Mouse (Mus musculus) hematopoietic stem cell, adult 5-6 weeks (primary cell): ENCODE measurements around the gene Sde2. TPM values are rescaled to one million over a fixed set of nuclear protein-coding genes. Genes with fewer than 3 reads are reported as not detected.
"Not testable (repeated sequence)": the region's sequence is repeated elsewhere in the genome, so short reads cannot be mapped to it uniquely, and the experiment has no call there.

Experiments
- ATAC-seq, 2 experiments: fragments of 125-278 bp in 1 of 2; replicated peaks in 1 of 2; 2 replicates each; pipeline ENCODE4 v1.8.0; 2016 to 2017; ENCODE audit warnings: inconsistent platforms in 2 of 2, mild to moderate bottlenecking in 2 of 2, moderate number of reproducible peaks in 2 of 2, low read depth in 1 of 2, moderate TSS enrichment in 1 of 2; ENCODE audit not compliant: low FRiP score in 2 of 2, poor library complexity in 2 of 2, severe bottlenecking in 2 of 2, insufficient read depth in 1 of 2, low TSS enrichment in 1 of 2
- total RNA-seq: library from RNA; stranded (forward); fragments of 172-1452, 232-1000 nt; gene quantifications from 2 replicates; pipeline ENCODE4 v1.2.3, GENCODE M21; 2017

Sde2 gene
- total RNA-seq, 1 experiment from 2014 or later = 68.7 TPM

- no peak for ATAC-seq
These were observed 19.3 kb downstream of the Sde2 start for GRCm38 (mm10) chr1:180870122-180870650.

- peak; percentile 82 to 96 for ATAC-seq
These were observed 23.0 kb downstream of the Sde2 start for GRCm38 (mm10) chr1:180873861-180874484.

DNA sequence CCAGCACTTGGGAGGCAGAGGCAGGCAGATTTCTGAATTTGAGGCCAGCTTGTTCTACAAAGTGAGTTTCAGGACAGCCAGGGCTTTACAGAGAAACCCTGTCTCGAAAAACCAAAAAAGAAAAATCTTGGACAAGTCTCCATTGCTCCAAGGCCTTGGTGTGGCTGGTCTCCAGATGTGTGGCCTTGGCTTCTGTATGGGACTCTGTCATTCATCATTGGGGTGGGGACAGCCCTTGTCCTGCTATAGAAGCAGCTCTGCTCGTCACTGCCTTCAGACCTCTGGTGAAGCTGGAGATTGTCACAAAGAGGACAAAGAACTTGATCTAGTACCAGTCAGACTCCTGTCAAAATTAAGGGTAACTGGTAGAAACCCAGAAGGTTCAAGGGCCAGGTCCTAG is 23.7 kb downstream of the Sde2 start:
- ATAC-seq = no peak

DNA sequence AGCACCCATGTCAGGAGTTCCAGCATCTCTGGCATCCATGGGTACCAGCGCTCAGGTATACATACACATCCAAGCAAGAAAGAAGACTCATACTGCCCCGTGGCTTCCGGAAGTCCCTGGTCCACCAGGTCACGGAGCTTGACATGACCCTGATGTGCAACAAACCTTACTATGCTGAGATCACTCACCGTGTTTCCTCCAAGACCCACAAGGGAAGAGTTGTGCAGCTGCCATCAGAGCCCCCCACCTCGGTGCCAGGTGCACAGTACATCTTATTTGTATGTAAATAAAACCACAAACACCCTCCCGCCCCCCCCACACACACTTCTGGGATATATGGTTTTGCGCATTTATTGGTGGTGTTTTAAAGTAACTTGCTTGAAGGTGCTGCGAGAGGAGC is 24.2 kb downstream of the Sde2 start:
- ATAC-seq = no peak

GRCm38 (mm10) chr1:180877466-180877865 is 26.5 kb downstream of the Sde2 start:
- ATAC-seq = no peak

DNA sequence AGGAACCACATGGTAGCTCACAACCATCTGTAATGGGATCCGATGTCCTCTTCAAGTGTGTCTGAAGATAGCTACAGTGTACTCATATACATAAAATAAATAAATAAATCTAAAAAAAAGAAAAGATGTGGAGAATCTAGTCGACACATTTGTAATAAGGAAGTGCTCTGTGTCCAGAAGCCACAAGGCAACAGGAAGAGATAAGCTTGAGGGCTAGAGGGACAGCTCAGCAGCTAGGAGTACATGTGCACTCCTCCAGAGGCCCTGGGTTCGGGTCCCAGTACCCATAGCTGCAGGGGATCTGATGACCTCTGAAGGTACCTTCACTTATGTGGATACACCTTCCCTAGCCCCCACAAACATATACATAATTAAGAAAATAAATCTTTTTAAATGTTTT is 30.8 kb downstream of the Sde2 start:
- ATAC-seq = no peak

- no peak for ATAC-seq
These were observed 32.8 kb downstream of the Sde2 start for GRCm38 (mm10) chr1:180883731-180884130.

GRCm38 (mm10) chr1:180884484-180884883 is 33.6 kb downstream of the Sde2 start:
- ATAC-seq = peak; percentile 47 to 54; a peak in 3 of 4 replicates

GRCm38 (mm10) chr1:180888556-180889042 is 37.7 kb downstream of the Sde2 start:
- peak; percentile 60 to 66 for ATAC-seq

- ATAC-seq = 0 out of 4 replicates have a peak, but pooled peaks of 1 of the 2 experiments have one; percentile 0
These were observed 38.2 kb downstream of the Sde2 start for GRCm38 (mm10) chr1:180889172-180889571.

GRCm38 (mm10) chr1:180889841-180890240 is 38.9 kb downstream of the Sde2 start:
- peak; percentile 56 for ATAC-seq

DNA sequence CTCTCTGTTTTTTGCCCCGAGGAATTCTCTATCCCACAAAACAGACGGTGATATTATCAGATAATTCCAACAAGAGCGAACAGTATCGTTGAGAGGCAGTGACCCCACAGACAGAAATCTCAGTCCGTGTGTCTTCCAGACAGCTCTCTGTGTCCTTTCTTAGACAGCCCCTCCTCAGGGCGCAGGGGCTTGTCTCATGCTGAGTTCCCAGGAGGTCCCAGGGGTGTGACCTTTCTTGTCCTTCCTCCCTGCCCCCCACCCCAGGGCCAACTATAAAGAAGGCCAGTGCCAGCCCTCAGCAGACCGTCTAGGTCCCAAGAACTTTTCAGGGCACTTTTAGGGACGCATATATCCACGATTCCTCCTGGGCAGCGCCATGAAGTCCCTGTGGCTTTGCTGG is 41.9 kb downstream of the Sde2 start, which contains the start of gene Lefty2:
Lefty2 (plus strand) TSS at position 301 of the 400 bp plus-strand sequence.
- ATAC-seq = no peak

DNA sequence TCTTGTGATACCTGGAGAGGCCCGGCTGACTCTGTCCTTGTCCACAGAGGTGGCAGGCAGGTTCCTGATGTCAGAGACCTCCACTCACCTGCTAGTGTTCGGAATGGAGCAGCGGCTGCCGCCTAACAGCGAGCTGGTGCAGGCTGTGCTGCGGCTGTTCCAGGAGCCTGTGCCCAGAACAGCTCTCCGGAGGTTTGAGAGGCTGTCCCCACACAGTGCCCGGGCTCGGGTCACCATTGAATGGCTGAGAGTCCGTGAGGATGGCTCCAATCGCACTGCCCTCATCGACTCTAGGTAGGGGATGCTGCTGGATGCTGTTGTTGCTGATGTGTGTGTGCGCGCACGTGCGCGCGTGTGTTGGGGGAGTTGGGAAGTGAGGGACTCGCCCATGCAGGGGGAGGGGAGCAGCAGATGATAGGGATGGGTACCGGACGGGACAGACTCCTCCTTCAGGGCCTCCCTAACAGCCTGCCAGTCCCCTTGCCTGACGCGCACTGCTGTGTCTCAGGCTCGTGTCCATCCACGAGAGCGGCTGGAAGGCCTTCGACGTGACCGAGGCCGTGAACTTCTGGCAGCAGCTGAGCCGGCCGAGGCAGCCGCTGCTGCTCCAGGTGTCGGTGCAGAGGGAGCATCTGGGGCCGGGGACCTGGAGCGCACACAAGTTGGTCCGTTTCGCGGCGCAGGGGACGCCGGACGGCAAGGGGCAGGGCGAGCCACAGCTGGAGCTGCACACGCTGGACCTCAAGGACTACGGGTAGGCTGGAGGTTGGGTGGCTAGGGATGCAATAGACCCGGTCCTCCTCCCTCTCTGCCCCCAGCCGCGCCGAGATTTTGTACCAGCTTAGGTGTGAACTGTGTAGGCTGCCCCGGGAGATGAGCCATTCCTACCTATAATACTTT is 43.4 kb downstream of the Sde2 start:
- not testable (repeated sequence) for ATAC-seq

GRCm38 (mm10) chr1:180901107-180901506 is 50.2 kb downstream of the Sde2 start:
- ATAC-seq = no peak

- peak; percentile 9 to 24; a peak in 2 of 4 replicates for ATAC-seq
These were observed 52.0 kb downstream of the Sde2 start for GRCm38 (mm10) chr1:180902915-180903314.

DNA sequence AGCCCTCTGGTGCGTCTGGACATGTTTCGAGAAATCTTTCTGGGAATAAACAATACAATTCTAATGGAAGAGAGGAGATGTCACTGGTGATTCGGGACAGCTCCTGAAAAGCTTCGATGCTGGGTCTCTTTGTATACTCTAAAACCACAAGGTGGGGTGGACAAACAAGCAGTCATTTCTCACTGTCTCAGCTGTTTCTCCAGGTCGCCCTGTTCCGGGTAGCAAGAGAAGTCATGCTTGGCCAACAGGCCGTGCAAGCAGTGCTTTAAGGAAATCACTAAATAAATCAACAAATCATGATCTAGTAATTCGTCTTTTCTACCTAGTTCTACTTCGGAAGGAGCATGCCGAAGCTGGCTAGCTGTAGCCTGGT is 52.7 kb downstream of the Sde2 start:
- ATAC-seq = 0 out of 4 replicates have a peak, but pooled peaks of 1 of the 2 experiments have one; percentile 0

DNA sequence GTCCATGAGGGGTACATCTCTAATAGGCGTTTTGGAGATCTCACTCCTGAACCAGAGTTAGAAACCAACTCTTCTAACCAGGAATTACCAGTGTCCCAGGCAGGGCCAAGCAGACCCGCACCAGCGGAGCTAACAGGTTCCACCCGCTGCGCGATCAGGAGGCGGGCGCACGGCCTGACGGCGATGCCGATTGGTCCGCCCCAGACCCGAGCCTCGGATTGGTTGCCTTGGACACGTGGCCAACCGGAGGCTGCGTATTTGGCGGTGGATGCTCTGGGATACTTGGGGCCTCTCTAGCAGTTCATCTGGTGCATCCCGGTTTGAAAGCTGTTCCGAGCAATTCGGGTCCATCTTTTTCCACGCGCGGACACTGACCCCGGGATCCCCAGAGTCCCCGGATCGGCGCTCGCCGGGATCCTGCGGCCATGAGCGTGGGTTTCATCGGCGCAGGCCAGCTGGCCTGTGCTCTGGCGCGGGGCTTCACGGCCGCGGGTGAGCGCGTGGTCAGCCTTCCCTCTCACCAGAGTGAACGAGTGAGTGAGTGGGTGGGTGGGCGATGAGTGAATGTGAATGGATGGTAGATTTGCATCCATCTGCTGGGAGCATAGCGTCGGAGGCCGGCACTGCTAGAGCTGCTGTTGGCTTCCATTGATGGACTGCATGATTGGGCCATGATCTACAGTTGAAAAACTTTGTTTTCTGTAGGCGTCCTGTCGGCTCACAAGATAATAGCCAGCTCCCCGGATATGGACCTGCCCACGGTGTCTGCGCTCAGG is 53.3 kb downstream of the Sde2 start, which contains the start of gene Pycr2:
Pycr2 (plus strand) TSS at position 255 of the 776 bp plus-strand sequence.
- peak; percentile 97 for ATAC-seq
